Mouse (Mus musculus): ENCODE data around the gene Tekt1. TPM values are rescaled to one million over a fixed set of nuclear protein-coding genes. Genes with fewer than 3 reads are reported as not detected.
"Not testable (repeated sequence)": the region's sequence is repeated elsewhere in the genome, so short reads cannot be mapped to it uniquely, and the experiment has no call there.

Gene Tekt1
- total RNA-seq, 1 experiment from 2014 or later = not detected

DNA sequence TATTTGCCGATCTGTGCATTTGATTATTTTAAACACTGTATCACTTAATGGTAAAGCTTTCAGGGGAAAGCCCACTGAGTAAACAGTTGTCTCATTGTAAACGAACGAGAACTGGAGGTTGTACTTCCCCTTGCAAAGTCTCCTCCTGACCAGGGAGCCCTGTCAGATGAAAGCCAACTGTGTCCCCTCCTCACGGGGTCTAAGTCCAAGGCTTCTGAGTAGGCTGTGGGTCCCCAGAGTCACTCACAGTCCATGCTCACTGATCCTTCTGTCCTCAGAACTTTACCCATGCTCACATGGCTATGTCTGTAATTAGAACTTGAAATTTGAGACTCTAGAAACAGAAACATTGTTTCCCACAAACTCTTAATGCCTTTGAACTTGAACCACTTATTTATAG is 12.6 kb downstream of the Tekt1 start:
- ATAC-seq (ENCODE audit: extremely low read depth, insufficient number of reproducible peaks, low FRiP score, poor library complexity, severe bottlenecking) = no peak

DNA sequence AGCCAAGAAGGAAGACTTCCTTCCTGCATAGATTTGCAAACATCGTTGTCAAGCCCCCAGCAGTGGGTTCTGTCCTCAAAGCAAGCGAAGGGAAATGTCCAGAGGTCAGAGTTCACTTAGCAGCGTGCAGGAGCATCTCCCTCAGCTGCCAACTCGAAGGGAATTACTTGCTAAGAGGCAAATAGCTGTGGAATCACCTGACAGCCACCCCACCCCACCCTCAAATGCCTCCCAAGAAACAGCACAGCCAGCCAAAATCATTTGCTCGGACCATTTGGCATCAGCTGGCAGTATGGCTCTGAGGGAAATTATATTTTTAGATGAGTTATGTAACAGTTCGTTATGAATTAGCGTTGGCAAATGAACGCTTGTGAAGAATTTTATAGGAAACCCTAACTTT is 13.2 kb downstream of the Tekt1 start:
- no peak for ATAC-seq (ENCODE audit: extremely low read depth, insufficient number of reproducible peaks, low FRiP score, poor library complexity, severe bottlenecking)

DNA sequence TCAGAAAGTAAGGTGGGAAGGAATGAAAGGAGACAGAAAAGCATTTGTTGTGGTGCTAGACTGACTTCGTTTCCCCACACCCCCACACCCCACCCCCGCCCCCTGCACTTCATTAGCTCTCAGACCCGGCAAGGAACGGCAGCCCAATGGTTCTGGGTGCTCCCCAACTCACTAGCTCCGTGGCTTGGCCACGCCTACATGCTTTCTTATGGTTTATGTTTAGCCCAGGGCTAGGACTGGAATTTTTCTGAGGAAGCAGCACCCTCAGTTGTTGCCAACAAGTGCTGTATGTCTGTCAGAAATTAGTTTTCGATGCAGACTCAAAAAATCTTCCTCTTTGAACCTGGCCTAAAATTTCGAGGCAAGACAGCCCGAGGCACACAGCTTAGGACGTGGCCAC is 13.7 kb downstream of the Tekt1 start:
- no peak for ATAC-seq (ENCODE audit: extremely low read depth, insufficient number of reproducible peaks, low FRiP score, poor library complexity, severe bottlenecking)

DNA sequence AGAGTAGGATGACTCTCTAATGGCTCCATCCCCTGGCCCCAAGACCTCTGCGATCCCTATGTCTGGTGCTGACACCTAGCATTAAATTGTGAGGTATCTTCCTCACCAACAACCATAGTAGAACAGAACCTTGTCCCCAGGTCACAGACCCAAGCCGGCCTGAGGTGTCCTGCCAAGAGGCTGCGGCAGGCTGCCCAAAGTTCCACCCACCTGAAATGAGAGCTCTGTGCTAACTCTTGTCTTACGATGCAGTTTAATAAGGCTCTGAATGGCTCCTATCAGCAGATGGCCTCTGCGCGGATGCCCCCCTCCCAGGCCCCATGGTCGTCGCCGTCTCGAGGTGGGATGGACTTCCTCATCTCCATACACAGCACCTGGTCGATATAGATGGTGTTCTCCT is 17.8 kb downstream of the Tekt1 start:
- ATAC-seq (ENCODE audit: extremely low read depth, insufficient number of reproducible peaks, low FRiP score, poor library complexity, severe bottlenecking) = no peak

DNA sequence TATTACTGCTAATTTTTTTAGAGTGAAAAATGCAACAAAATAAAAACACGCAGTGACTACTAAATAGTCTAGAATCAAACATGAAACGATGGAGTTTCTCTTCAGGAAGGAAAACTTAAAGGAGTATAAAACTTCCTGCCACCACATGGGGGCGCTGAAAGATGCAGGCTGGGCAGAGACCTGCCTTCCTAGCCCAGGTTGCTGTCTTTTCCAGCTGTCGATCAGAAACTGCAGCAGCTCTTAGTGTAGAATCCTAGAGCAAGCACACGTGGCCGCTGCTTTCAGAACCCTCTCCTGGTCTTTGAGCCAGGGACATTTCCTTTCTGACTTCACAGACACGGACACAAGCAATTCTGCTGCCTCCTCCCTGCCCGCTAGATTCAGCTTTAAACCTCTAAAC is 18.3 kb downstream of the Tekt1 start:
- ATAC-seq (ENCODE audit: extremely low read depth, insufficient number of reproducible peaks, low FRiP score, poor library complexity, severe bottlenecking) = no peak

DNA sequence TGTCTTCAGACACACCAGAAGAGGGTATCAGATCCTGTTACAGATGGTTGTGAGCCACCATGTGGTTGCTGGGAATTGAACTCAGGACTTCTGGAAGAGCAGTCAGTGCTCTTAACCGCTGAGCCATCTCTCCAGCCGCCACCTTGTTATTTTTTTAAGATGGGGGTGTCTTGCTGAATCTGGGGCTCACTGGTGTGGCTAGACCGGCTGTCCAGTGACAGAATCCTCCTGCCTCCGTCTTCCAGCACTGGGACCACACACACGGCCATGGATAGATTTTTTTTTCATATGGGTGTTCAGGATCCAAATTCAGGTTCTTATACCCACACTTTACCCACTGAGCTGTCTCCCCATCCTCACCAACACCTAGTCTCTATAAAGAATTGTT is 19.0 kb downstream of the Tekt1 start:
- ATAC-seq (ENCODE audit: extremely low read depth, insufficient number of reproducible peaks, low FRiP score, poor library complexity, severe bottlenecking) = not testable (repeated sequence)

DNA sequence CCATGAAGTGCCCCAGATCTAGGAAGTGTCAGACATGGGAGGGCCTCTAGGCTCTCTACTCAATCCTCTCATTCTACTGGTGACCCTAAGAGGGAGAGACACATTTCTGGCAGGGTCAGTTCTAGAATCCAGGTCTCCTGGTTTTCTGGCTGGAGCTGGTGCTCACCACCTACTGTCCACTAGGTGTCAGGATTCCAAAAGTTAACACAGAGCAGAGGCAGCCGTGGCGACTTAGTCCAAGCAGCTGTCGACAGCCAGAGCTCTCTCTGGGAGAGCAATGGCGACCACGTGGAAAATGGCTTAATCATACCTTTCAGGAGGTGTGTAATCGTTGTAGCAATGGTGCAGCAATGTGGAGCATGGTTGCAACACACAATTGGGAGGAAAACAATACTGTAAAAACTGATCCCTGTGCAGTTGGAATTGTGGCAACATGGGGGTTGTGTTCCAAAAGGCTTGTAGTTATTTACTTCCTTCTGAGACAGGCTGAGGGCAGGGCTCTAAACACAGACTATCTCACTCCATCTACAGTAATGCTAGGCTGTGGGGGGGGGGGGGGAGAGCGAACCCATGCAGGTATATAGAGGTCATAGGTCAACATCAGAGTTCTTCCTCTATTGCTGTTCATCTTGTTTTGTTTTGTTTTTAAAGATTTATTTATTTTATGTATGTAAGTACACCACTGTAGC is 19.5 kb downstream of the Tekt1 start:
- ATAC-seq (ENCODE audit: extremely low read depth, insufficient number of reproducible peaks, low FRiP score, poor library complexity, severe bottlenecking) = peak; percentile 53; the same call in 1 of the 2 replicates

DNA sequence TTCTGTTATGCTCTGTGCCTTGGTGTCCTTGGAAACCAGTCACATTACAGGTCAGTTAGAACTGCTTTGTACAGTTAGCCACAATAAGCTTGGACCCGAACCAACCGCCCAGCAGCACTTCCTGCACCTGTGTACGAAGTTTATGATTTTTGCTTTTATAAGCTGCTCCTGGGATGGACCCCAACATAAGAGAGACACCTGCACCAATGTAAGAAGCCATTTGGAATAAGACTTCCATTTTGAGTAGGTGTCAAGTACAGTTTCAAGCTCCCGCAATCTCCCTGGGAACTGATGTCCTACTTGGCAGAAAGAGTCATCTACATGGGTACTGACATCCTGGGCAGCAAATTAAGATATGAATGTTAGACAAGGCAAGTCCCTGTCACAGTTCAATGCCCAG is 22.5 kb downstream of the Tekt1 start:
- ATAC-seq (ENCODE audit: extremely low read depth, insufficient number of reproducible peaks, low FRiP score, poor library complexity, severe bottlenecking) = no peak

DNA sequence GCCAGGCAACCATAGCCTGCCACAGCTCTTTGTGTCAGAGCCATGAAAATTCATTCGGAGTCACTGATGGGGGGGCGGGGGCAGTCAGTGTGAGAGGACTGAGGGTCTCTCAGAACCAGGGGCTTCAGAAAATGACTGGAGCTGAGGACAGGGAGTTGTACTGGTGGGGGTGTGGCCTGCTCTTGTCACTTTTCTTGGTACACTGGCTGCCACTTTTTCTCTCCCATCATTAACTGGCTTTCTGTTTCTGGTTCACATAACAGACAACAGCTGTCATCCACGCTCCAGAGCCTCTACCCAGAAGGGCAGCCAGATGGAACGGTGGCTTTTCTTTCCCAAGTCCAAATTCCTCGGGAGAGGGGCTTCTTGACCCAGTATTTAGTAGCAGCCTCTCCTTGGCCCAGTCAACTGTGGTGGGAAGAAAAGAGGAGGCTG is 23.8 kb downstream of the Tekt1 start:
- no peak for ATAC-seq (ENCODE audit: extremely low read depth, insufficient number of reproducible peaks, low FRiP score, poor library complexity, severe bottlenecking)

DNA sequence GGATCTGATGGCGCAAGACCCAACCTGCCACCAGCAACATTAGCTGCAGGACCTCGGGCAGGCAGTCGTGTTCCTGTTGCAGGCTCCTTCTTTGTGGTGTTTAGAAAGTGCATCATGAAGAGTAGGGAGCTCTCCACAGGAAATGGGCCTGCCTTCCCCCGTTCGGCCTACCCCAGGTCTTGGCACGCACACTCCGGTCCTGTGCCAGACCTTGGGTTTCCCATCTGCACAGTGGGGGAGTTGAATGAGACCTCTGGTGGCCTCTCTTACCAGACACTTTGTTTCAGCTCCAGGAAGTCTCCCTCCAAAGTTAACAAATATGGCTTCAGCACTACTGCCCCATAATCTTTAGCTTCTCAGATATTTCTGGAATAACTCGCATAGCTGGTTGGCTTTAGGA is 25.5 kb downstream of the Tekt1 start:
- no peak for ATAC-seq (ENCODE audit: extremely low read depth, insufficient number of reproducible peaks, low FRiP score, poor library complexity, severe bottlenecking)

DNA sequence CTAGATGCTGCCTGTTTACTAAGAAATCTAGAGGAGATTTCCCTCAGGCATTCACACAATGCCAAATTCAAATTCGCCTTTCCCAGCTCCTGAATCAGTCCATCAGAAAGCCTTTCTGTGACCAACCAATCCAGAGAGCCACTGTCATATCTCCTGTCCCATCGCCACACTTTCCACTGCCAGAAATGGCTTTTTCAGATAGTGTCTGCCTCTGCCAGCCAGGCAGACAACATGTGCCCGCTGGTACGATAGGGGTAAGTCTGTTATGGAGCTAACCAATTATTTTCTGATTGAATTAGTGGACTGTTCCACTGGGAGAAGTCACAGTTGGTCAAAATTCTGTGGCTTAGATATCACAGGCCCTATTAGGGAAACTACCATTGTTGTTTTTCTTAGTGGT is 27.6 kb downstream of the Tekt1 start:
- no peak for ATAC-seq (ENCODE audit: extremely low read depth, insufficient number of reproducible peaks, low FRiP score, poor library complexity, severe bottlenecking)

DNA sequence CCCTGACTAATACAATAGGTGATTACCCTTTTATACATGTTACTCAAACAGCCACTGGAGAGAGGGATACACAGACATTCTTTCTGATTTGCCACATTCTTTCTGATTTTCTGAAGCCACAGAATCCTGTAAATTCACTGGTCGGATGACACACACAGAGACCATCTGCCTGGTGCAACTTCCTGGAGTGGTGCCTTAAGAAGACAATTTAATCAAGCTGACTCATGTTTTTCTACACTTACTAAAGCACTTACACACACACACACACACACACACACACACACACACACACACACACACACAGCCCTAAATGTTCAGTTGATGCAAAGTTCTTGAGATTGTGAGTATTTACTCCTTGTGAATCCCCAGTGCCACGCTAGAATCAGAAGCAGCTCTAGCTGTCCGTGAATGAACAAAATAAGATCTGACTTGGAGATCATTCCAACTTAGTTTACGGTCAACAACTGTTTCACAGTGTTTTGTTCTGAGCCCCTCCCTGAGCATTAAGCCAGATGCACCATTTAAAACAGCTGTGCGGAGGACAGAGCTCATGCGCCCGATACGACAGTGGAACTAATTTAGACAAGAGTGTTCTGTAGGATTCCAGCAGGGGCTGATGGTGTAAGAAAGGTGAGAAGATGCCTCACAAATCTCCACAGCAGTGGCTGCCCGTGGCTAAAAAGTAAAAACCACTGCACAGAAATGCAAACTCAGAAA is 29.1 kb downstream of the Tekt1 start:
- ATAC-seq (ENCODE audit: extremely low read depth, insufficient number of reproducible peaks, low FRiP score, poor library complexity, severe bottlenecking) = no peak

DNA sequence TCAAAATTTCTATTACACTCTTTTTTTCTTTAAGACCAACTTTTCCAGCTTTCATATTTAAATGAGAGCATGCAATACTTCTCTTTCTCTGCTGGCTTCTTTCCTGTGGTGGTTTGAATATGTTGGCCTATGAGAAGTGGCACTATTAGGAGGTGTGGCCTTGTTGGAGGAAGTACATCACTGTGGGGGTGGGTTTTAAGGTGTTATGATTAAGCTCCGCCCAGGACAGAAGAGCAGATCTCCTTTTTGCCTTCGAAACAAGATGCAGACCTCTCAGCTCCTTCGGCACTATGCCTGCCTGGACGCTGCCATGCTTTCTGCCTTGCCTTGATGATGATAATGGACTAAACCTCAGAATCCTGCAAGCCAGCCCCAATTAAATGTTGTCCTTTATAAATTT is 36.5 kb downstream of the Tekt1 start:
- no peak for ATAC-seq (ENCODE audit: extremely low read depth, insufficient number of reproducible peaks, low FRiP score, poor library complexity, severe bottlenecking)

DNA sequence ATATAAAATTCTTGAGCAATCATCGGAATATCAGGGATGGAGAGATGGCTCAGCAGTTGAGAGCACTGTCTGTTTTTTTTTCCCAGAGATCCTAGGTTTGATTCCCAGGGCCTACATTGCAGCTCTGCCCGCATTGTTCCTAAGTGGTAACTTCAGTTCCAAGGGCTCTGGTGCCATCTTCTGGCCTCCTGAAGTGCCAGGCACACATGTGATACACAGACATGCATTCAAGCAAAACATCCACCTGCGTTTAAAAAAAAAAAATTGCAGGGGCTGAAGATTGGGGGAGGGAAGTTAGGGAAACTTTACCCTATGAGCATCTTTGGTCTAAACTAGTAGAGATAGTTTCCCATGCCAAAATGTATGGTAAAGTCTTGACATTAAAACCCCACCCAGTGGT is 37.8 kb downstream of the Tekt1 start:
- ATAC-seq (ENCODE audit: extremely low read depth, insufficient number of reproducible peaks, low FRiP score, poor library complexity, severe bottlenecking) = no peak

DNA sequence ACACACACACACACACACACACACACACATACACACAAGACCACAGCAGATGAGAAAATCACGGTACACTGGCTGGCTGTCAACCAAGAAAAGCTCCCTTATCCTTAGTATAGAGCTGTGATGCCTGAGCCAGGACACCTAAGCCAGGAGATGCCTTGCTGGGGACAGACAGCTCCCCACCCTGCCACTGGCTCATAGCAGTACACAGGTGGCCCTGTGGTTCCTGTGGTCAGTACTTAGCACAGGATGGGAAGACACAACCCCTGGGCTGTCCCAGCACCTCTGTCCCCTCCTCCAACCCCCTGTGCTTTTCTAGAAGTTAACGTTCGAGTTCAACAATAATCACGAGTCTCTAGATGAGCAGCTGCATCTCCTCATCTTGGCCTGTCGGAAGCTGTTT is 44.2 kb downstream of the Tekt1 start:
- no peak for ATAC-seq (ENCODE audit: extremely low read depth, insufficient number of reproducible peaks, low FRiP score, poor library complexity, severe bottlenecking)

DNA sequence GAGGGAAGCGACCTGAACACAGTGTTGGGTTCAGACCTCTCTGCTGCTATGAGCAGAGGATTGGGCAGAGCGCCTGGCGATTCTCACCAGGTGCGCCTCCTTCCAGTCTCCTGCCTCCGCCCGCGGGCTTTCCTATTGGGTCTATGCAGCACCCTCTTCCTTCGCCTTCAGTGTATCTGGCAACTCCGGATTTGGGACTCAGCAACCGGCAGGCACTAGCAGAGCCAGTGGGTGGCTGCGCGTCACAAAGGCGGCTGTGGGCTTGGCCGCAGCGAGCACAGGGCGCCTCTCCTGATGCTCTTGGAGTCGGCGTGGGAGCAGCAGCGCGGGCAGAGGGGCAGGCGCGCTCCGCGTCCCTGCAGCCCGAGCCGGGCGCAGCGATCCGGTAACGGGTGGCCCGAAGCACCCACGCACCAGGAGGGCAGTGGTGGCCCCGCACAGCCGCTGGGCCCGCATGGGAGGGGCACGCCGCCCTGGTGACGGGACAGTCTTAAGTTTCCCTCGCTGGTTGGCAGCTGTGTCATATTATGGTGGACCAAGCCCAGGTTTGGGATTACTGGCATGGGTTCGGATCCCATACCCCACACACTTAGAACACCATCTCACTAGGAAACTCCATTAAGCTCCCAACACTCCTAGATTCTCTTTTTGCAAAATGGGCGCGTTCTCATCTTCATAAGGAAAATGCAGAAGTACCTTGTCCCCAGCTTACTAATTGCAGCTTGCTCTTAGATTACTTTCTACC is 47.9 kb downstream of the Tekt1 start, which contains the start of gene Fbxo39:
Gene Fbxo39, plus strand, starts transcription at position 294 of the 745 bp plus-strand sequence.
- ATAC-seq (ENCODE audit: extremely low read depth, insufficient number of reproducible peaks, low FRiP score, poor library complexity, severe bottlenecking) = no peak

DNA sequence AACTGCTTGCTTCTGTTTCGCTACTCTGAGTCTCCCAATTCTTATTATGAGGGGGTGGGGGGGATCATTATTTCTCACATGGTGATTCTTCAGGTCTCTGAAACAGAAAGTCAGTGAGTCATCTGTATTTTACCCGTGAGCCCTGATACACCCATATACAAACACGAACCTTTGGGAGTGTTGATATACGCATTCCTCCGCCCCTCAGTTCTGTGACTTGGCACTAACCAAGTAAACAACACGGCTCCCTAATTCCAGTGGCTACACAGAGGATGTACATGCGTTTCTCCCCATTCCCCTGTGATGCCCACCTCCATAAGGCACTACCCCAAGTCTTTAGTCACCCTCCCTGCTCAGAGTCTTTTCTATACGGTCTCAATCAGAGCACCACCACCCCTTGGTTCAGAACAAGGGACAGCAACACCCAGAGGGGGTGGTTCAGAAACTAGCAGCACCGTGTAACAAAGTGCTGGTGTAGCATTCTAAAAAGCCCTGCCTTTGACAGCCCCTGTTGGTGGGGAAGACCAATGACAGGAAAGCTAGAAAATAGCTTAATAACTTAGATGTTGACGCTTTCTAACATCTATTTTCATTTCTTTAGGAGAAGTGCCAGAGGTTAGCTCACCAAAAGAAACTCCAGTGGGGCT is 50.8 kb downstream of the Tekt1 start:
- ATAC-seq (ENCODE audit: extremely low read depth, insufficient number of reproducible peaks, low FRiP score, poor library complexity, severe bottlenecking) = no peak

DNA sequence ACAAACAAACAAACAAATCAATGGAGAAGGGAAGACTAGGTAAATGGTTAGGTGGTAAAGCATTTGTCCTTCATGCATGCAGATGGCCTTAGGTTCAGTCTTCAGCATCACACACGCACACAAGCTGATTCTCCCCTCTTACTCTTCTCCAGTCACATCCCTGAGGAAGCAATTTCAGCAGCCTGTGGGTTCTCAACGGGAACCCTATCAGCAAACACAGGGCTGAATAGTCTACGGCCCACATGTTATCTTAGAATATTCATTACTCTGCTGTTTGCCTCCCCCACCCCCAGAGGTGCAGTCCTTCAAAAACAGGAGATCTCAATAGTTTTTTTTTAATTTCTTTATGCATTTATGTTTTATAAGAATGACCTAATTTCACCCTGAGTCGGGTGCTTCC is 51.8 kb downstream of the Tekt1 start:
- ATAC-seq (ENCODE audit: extremely low read depth, insufficient number of reproducible peaks, low FRiP score, poor library complexity, severe bottlenecking) = no peak

DNA sequence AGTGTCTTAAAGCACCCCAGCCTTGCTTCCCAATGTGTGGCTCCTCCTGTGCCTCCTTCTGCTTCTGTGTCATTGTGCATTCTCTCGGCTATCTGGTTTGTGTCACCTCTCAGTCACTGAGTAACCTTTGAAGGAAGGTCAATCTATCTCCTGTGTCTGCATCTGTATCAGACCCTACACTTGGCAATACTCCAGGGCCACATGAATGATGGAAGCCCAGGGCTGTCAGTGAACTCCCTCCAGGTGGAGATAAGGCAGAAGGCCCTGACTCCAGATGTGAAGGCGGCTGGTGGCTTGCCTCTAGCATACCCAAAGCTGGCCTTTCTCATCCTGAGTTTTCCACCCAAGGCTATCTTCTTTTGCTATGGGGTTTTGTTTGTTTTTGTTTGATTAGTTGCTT is 53.3 kb downstream of the Tekt1 start:
- no peak for ATAC-seq (ENCODE audit: extremely low read depth, insufficient number of reproducible peaks, low FRiP score, poor library complexity, severe bottlenecking)

DNA sequence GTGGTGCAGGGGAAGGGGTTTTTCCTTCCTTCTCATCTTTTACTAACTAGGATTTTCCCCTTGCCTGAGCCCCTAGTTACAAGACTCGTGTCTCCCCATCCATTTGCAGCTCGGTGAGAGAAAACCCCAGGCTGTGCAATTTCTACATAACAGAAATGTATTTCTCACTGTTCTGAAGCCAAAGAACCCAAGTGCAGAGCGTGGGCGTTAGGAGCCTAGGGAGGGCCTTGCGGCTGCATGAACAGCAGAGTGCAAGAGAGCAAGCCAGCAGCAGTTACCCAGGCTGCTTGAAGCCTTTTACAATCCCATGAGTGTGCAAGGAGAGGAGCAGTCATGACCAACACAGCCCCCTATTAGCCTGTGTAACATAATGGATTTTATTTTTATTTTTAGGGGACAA is 54.8 kb downstream of the Tekt1 start:
- ATAC-seq (ENCODE audit: extremely low read depth, insufficient number of reproducible peaks, low FRiP score, poor library complexity, severe bottlenecking) = no peak

Data from neutrophil, adult 5-6 weeks (primary cell).